Mouse (Mus musculus) G1E (cell line): ENCODE results near the gene 4933411K16Rik.

Source experiments
- CTCF ChIP-seq: IDR thresholded peaks from 2 replicates; pipeline ENCODE4 v1.5.1; 2012; ENCODE audit warnings: low read depth, low read length, inconsistent platforms, mixed read lengths
- TAL1 ChIP-seq: conservative IDR thresholded peaks from 2 replicates; pipeline ENCODE4 v1.6.1; 2012; ENCODE audit warnings: low read depth, low read length, inconsistent platforms, mixed read lengths

- TF ChIP-seq CTCF, result no peak
- TF ChIP-seq TAL1, result no peak
These were observed 18.4 kb upstream of the 4933411K16Rik start for GRCm38 (mm10) chr19:42033611-42034010.
